In the genomic region with DNA sequence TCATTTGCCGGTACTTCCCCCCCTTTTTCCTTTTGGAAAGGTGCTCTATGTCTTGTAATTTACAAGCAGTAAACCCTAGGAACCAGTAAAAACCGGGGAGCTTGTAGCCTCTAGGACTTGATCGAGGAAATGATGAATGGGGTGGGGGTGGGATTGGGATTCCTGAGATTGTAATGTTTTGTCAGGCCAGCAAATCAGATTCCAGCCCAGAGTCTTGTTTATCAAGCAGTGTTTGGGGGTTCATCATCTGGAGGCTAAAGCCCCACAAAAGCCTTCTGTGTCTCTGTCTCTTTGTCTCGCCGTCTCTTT, we compare ENCODE assay signal across 8 mouse cellular contexts. TPM values are rescaled to one million over a fixed set of nuclear protein-coding genes. Genes with fewer than 3 reads are reported as not detected.
DNase-seq lines count a peak whose midpoint lies in the region; ATAC-seq and TF ChIP-seq lines count a peak whose summit lies in the region.

No protein-coding gene starts in this region.

- DNase-seq in cerebellum, adult 9-10 months = no peak
- DNase-seq in spleen, adult 2 months (ENCODE audit: low read depth in 1 of 2, low spot score in 2 of 2) = no peak
- no peak for DNase-seq in spleen, postnatal 4 days (ENCODE audit: low spot score in 2 of 2)
- no peak for DNase-seq in stomach, postnatal 0 days (ENCODE audit: low spot score)
- DNase-seq in frontal cortex, adult 2 months (ENCODE audit: extremely low spot score in 1 of 2, low spot score in 1 of 2) = no peak
- DNase-seq in thymus, postnatal 25 days = no peak

- H3K4me3 ChIP-seq in spleen, adult 2 months (ENCODE audit: extremely low read depth, insufficient read depth, insufficient read length) = peak overlapping the region; percentile 85
- H3K4me3 ChIP-seq in limb, embryonic 12.5 days (replicated peaks) = peak overlapping the region; percentile 86
- H3K4me3 ChIP-seq in stomach, postnatal 0 days (ENCODE audit: low read depth, low read length) = peak overlapping the region; percentile 84

- H3K4me2 ChIP-seq in limb, embryonic 12.5 days = peak overlapping the region; percentile 65
- H3K4me2 ChIP-seq in stomach, postnatal 0 days (replicated peaks; ENCODE audit: low read depth) = peak overlapping the region; percentile 70

- 3% methylated on average over 5 of the region's 5 CpGs for WGBS in spleen, adult 2 months
- 2% methylated on average over 5 of the region's 5 CpGs for WGBS in limb, embryonic 12.5 days
- 4% methylated on average over 5 of the region's 5 CpGs for WGBS in stomach, postnatal 0 days

- peak overlapping the region; percentile 69 for H3K9ac ChIP-seq in limb, embryonic 12.5 days (replicated peaks)
- peak overlapping the region; percentile 78 for H3K9ac ChIP-seq in stomach, postnatal 0 days (ENCODE audit: low read length)

- H3K27me3 ChIP-seq in spleen, adult 2 months (ENCODE audit: control insufficient read depth, insufficient read depth, low read length) = no peaks in the 10 kb centered on the region
- no peaks in the 10 kb centered on the region for H3K27me3 ChIP-seq in limb, embryonic 12.5 days
- no peaks in the 10 kb centered on the region for H3K27me3 ChIP-seq in stomach, postnatal 0 days (ENCODE audit: control insufficient read depth, insufficient read depth, low read length)

- TF ChIP-seq CTCF in spleen, adult 2 months (IDR thresholded peaks at IDR 0.05; ENCODE audit: extremely low read depth, insufficient read depth, insufficient read length, insufficient replicate concordance) = no peak
- TF ChIP-seq CTCF in stomach, postnatal 0 days (IDR thresholded peaks at IDR 0.05; ENCODE audit: low read depth) = no peak

- no peak for TF ChIP-seq POLR2A in spleen, adult 2 months (IDR thresholded peaks at IDR 0.05; ENCODE audit: low read depth, low read length)

- peak overlapping the region; percentile 93 for H3K27ac ChIP-seq in spleen, adult 2 months (ENCODE audit: insufficient read depth, low read length)
- H3K27ac ChIP-seq in limb, embryonic 12.5 days = peak overlapping the region; percentile 69
- peak overlapping the region; percentile 88 for H3K27ac ChIP-seq in stomach, postnatal 0 days (replicated peaks)

- peaks cover 5% of the 10 kb centered on the region for H3K36me3 ChIP-seq in spleen, adult 2 months (ENCODE audit: control insufficient read depth, insufficient read depth, low read length)
- no peaks in the 10 kb centered on the region for H3K36me3 ChIP-seq in limb, embryonic 12.5 days
- H3K36me3 ChIP-seq in stomach, postnatal 0 days (ENCODE audit: control insufficient read depth, insufficient read depth, low read length) = no peaks in the 10 kb centered on the region

- peaks cover 11% of the 10 kb centered on the region; the same call in 1 of the 2 replicates for H3K4me1 ChIP-seq in spleen, adult 2 months (ENCODE audit: control insufficient read depth, insufficient read depth, insufficient read length)
- H3K4me1 ChIP-seq in limb, embryonic 12.5 days (replicated peaks) = peaks cover 8% of the 10 kb centered on the region
- no peaks in the 10 kb centered on the region for H3K4me1 ChIP-seq in stomach, postnatal 0 days (replicated peaks; ENCODE audit: control insufficient read depth, insufficient read depth)

- no peak for TF ChIP-seq EP300 in stomach, postnatal 0 days (optimal IDR thresholded peaks at IDR 0.05)

- 0 out of 2 replicates have a peak, but pooled peaks have one; percentile 5 for ATAC-seq in cerebellum, adult (ENCODE audit: insufficient number of reproducible peaks, low FRiP score, low TSS enrichment)
- peak; percentile 8; the same call in 1 of the 2 replicates for ATAC-seq in limb, embryonic 12.5 days (ENCODE audit: insufficient number of reproducible peaks, insufficient read depth, low FRiP score, low TSS enrichment, low read depth)
- no peak for ATAC-seq in stomach, postnatal 0 days (ENCODE audit: low FRiP score, low TSS enrichment)

- no peaks in the 10 kb centered on the region for H3K9me3 ChIP-seq in limb, embryonic 12.5 days
- H3K9me3 ChIP-seq in stomach, postnatal 0 days (ENCODE audit: control insufficient read depth, low read length) = no peaks in the 10 kb centered on the region

RNA-seq across cellular contexts. Expression of a gene that starts 0.6 kb away (rescaled TPM):
- 42.5 and 46.2 TPM in 2 replicates for polyA plus RNA-seq in spleen, adult 2 months (2012; rRNA removed)
- polyA plus RNA-seq in limb, embryonic 12.5 days (2016; fragmentation: Nextera tagmentation; extraction: Ambion mirVana) = 22.8 and 23.0 TPM in 2 replicates
- polyA plus RNA-seq in stomach, postnatal 0 days (2015; fragmentation: Nextera tagmentation; extraction: Ambion mirVana) = 29.4 TPM in 2 replicates
- 44.9 and 46.5 TPM in 2 replicates for polyA plus RNA-seq in frontal cortex, adult 2 months (2012; rRNA removed)

RNA-seq across cellular contexts. Expression of a gene that starts 18.5 kb away (rescaled TPM):
- 3.0 and 4.7 TPM in 2 replicates for polyA plus RNA-seq in spleen, adult 2 months (2012; rRNA removed)
- polyA plus RNA-seq in limb, embryonic 12.5 days (2016; fragmentation: Nextera tagmentation; extraction: Ambion mirVana) = 50.1 and 51.2 TPM in 2 replicates
- polyA plus RNA-seq in stomach, postnatal 0 days (2015; fragmentation: Nextera tagmentation; extraction: Ambion mirVana) = 32.6 and 35.0 TPM in 2 replicates
- polyA plus RNA-seq in frontal cortex, adult 2 months (2012; rRNA removed) = 30.6 and 30.7 TPM in 2 replicates
